Mouse (Mus musculus) c-Kit-positive CD71-positive TER-119-positive erythroid progenitor cells, embryonic 14.5 days (primary cell): ENCODE measurements at regions not wholly inside any gene's neighbourhood (a gene's known extent, or its start where the extent isn't known, plus 50 kb on each side); places are given as distances from the start of the nearest gene placed in this dataset.

Source experiments
- DNase-seq: peaks from one replicate; pipeline ENCODE4 v3.0.0-alpha.2; 2013; ENCODE audit warnings: low spot score

DNA sequence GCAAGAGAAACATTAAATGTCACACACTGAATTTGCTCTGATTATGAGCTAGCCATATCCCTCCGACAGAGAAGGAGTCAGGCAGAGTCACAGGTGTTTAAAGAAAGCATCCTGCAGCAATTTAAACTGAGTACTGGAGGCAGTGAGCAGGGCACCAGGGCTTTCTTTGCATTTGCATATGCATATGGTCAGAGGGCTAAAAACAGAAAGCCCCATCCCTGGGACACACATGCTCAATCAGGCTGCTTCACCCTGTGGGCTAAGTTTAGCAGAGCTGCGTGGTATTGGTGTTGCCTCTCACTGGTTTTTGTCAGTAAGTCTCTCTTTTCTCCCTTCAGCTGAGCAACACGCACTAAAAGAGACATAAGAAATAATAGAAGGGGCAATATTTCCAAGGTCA is 289.9 kb upstream of the Rps6ka3 start:
- no peak for DNase-seq

- no peak for DNase-seq
These were observed 288.7 kb upstream of the Rps6ka3 start for GRCm38 (mm10) chrX:158921424-158921823.

DNA sequence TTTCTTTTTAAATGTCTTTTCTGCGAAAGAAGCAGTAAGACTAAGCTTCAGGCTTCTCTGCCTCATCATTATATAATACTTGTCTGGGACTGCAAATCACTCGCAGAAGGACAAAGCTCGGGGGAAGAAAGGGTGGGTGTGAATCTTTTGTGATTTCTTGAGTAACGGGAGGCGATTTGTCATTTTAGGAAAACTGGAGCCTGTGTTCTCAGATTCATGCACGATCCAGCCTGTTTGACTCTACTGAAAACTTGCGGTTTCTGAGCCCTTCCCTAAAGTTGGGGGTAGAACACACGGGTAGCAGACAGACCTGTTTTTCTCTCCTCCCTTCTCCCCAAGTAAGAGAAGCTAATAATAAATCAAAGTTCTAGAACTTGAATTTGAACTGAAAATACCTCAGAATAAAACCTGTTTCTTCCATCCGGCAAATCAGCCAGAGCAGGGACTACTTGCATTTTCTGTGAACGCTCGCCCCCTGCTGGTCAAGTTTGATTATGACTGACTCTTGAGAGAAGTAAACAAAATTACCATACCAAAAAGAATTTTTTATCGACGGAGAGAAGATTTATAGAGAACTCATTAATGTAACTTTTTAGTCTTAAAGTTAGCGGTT is 288.2 kb upstream of the Rps6ka3 start:
- peak; percentile 29 for DNase-seq

- no peak for DNase-seq
These were observed 287.0 kb upstream of the Rps6ka3 start for GRCm38 (mm10) chrX:158923081-158923561.

DNA sequence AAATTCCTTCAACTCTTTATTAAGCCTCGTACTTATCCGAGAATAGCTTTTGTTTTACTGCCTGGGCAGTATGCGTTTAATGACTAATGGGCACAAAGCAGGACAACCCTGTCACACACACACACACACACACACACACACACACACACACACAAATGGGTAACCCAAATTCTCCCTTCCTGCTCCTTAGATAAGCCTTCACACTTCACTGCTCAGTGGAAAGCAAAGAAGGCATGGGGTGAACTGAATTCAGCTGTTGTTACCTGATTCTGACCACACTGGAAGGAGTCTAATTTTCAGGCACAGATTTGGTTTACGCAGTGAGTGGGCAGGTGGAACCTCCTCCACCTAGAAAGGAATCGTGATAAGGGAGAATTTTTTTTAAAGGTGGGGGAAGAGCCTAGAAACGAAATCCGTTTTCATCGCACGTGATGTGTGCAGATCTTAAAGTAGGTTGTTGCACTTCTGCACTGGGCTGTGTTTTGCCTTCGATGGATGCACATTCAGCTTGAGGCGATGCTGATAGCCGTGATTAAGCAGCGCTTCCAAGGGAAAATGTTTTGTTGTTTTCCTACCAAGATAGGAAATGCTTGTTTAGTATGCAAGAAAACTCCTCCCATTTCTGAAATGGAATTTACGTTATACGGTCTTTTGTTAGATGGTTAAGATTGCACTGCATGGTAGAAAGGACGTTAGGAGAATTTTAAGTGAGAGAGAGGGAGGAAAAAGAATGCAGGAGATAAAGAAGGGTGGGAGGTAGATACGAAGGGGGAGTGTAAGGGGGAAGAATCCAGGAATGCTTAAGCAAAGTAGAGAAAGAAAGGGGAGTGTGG is 286.2 kb upstream of the Rps6ka3 start:
- no peak for DNase-seq

DNA sequence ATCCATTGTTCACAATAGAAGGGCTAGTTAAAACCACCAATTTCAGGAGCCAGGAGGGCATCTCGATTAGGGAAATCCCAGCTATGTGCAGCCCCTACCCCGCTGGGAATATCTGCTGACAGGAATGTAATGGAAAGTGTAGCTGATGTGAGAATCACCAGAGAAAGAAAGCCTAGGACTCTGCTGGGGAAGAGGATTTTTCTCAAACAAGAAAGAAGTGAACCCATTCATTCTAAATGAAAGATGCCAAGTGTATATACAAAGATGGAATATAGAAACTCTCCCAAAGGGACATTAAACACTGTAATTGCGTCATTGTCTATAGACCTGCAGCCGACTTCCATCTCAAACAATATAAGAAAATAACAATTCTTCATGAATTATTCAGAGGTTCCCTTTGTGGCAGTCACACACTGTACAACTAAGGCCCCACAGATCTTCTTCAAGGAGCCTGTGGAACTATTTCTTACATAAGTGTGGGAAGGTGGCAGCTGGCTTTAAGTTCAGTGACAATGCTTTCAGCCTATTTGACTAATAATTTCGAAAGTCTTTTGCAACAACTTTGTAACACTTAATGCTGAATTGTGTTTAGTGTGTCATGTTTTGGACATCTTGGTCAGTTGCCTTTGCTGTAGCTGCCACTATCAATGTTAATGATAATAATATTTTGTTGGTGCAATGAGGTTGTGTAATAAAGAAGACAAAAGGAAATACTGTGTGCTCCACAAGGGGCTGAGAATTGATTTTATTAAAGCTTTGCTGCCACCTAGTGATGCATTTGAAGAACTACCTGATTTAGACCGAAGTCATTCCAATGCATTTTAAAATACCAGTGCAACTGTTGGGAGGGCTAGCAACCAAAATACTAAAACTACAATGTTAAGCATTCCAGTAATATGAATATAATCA is 285.4 kb upstream of the Rps6ka3 start:
- DNase-seq = no peak

GRCm38 (mm10) chrX:158931864-158932263 is 278.2 kb upstream of the Rps6ka3 start:
- no peak for DNase-seq

DNA sequence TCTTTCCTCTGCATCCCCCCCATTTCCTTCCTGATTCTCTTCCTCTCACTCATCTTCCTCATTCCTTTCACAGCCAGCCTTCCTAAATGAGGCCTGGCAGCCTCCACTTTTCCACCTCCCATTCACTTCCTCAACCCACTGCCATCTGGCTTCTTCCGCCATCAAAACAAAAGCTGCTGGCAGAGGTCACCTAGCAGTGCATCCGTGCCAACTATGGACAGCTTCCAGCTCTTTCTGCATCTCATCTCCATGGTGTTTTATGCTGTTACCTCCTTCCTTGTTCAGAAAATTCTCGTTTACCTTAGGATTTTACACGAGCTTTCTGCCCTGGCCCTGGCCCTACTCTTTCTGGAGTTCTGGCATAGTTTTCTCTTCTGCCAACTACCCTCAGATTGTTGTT is 262.9 kb upstream of the Rps6ka3 start:
- no peak for DNase-seq

DNA sequence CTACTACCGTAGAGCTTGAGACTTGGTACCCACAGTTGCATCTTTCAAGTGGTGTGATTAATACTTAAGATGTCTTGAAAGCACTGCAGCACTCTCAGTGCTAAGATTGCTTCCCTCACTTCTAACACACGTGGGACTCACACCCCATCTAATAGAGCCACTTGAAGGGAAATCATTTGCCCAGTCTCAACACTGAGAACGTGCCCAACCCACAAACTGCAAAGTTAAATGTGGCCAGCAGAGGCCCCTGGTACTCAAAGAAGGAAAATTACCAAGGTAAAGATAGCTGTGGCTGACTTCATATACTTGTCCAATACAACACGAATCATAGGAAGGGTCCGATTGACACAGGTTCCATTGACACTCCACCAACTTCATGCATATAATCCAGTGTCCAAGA is 238.4 kb upstream of the Rps6ka3 start:
- DNase-seq = no peak

- no peak for DNase-seq
These were observed 233.5 kb upstream of the Rps6ka3 start for GRCm38 (mm10) chrX:158976648-158977047.

- DNase-seq = no peak
These were observed 225.4 kb upstream of the Rps6ka3 start for GRCm38 (mm10) chrX:158984721-158985120.

DNA sequence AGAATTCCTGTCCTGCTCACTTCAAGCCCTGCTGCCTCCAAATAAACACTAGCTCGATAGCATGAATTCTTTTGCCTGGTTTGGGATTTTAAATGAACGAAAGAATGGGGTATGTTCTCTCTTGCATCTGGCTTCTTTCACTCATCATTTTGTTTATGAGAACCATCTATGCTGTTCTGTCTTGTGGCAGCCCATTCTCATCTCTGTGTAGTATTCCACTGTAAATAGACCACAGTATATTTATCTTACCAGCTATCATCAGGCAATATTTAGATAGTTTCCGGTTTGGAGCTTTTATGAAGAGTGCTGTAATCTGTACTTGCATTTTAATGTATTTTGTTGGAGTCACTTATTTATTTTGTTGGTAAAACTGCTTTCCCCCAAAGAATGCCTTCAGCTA is 222.4 kb upstream of the Rps6ka3 start:
- no peak for DNase-seq

- no peak for DNase-seq
These were observed 191.2 kb upstream of the Rps6ka3 start for GRCm38 (mm10) chrX:159018955-159019354.

DNA sequence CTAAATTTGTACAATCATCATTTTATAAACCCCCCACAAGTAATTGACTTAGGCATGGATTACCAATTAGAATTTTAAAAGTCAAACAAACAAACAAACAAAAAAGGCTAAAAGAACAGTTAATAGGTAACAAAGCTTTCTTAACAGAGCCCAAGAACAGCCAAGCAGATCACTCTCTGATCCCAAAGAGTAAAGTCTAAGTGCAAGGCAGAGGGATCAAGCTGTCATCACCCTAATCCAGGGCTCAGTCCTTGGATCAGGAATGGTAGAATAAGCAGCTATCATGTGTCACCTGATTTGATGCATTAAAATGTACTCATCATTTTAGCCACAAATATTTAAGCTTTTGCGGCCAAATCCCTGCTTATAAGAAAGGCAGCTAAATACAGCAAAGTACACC is 183.8 kb upstream of the Rps6ka3 start:
- no peak for DNase-seq

DNA sequence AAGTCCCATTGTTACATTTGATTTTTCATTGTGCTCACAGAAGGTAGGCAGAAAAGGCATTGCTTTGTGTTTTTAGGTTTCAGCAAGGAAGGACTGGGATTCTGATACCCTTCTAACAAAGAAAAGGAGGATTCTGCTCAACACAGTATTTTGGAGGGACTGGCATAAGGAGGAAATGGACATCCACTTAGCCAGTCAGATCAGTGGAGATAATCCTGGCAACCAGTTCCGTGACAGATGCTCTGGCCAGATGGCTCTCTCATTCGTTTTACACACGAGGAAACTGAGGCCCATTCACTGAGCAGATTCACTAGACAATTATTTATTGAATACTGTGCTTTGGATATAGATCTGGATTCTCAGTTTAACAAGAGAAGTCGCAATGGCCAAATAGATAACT is 178.2 kb upstream of the Rps6ka3 start:
- no peak for DNase-seq

DNA sequence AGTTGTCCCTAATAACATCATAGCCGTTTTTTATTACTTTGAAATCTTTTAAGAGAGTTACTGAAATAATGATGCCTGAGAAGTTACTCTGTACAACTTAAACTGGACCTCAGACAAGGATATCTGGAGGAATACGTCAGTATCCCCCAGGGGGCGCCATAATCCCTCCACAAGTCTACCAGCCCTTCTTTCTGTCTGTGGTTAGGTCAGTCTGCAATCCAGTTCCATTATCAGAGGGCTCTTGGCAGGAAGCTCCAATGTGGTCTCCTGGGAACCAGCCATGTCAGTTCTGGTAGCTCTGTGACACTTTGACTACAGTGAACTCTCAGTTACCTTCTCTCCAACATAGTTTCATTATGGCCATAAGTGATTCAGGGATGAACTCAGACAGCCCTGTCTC is 166.7 kb upstream of the Rps6ka3 start:
- DNase-seq = peak; percentile 17

GRCm38 (mm10) chrX:159047876-159048275 is 162.2 kb upstream of the Rps6ka3 start:
- no peak for DNase-seq

GRCm38 (mm10) chrX:159055689-159056461 is 154.2 kb upstream of the Rps6ka3 start:
- no peak for DNase-seq

GRCm38 (mm10) chrX:159056462-159056805 is 153.7 kb upstream of the Rps6ka3 start:
- no peak for DNase-seq

- DNase-seq = no peak
These were observed 151.2 kb upstream of the Rps6ka3 start for GRCm38 (mm10) chrX:159058931-159059330.

GRCm38 (mm10) chrX:159061322-159061721 is 148.8 kb upstream of the Rps6ka3 start:
- DNase-seq = no peak

DNA sequence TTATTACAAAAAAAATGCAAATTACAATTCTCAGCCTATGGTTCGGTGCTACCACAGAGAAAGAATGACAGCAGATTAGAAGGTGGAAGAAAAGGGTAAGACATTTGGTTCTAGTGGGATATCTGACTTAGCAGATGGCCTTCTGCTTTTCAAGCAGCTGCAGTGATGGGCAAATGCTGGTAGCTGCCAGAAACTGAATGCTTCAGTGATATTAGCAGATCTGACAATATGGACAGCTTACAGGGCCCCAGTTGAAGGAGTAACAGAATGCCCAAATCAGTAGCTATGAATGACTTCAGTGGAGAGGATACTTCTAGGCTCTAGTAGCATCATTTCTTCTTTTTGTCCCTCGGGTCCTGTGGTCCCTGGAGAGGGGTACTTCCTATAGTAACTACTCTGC is 143.9 kb upstream of the Rps6ka3 start:
- no peak for DNase-seq
